Mouse (Mus musculus) heart, postnatal 0 days (tissue): ENCODE measurements around the gene Mcoln1. TPM values are rescaled to one million over a fixed set of nuclear protein-coding genes. Genes with fewer than 3 reads are reported as not detected.

Source experiments
- ATAC-seq: fragments of 200-750 bp; cut with Nextera tagmentation; 2 replicates; pipeline ENCODE4 v1.8.0; 2017; ENCODE audit warnings: low read depth, moderate number of reproducible peaks, moderate library complexity; ENCODE audit not compliant: insufficient read depth
- DNase-seq: peaks from one replicate; pipeline ENCODE4 v3.0.0-alpha.2; 2016; ENCODE audit warnings: low spot score
- H3K27ac ChIP-seq: fragments of 300-500 bp; sonication (generic); 2 replicates; pipeline ENCODE4 v1.5.1; 2014; ENCODE audit warnings: low read depth, mild to moderate bottlenecking
- H3K27me3 ChIP-seq: fragments of 300-500 bp; sonication (generic); 2 replicates; pipeline ENCODE4 v1.6.1; 2014; ENCODE audit warnings: low read length, mixed read lengths; ENCODE audit not compliant: control insufficient read depth, insufficient read depth
- H3K36me3 ChIP-seq: fragments of 300-500 bp; sonication (generic); replicated peaks from 2 replicates; pipeline ENCODE4 v1.6.1; 2014; ENCODE audit warnings: low read length, mixed read lengths; ENCODE audit not compliant: control insufficient read depth, insufficient read depth
- H3K4me1 ChIP-seq: fragments of 300-500 bp; sonication (generic); 2 replicates; pipeline ENCODE4 v1.6.1; 2014; ENCODE audit warnings: antibody characterized with exemption; ENCODE audit not compliant: control insufficient read depth, insufficient read depth
- H3K4me2 ChIP-seq: fragments of 300-500 bp; sonication (generic); 2 replicates; pipeline ENCODE4 v1.6.1; 2014; ENCODE audit warnings: low read depth, mild to moderate bottlenecking, low read length, moderate library complexity
- H3K4me3 ChIP-seq: fragments of 300-500 bp; sonication (generic); 2 replicates; pipeline ENCODE4 v1.5.1; 2014; ENCODE audit warnings: low read depth, low read length
- H3K9ac ChIP-seq: fragments of 300-500 bp; sonication (generic); replicated peaks from 2 replicates; pipeline ENCODE4 v1.6.1; 2014; ENCODE audit warnings: low read depth, low read length, mixed read lengths
- H3K9me3 ChIP-seq: fragments of 300-500 bp; sonication (generic); replicated peaks from 2 replicates; pipeline ENCODE4 v1.6.1; 2016; ENCODE audit warnings: low read length; ENCODE audit not compliant: control insufficient read depth
- CTCF ChIP-seq: IDR thresholded peaks from 2 replicates; pipeline ENCODE4 v1.5.1; 2016; ENCODE audit warnings: antibody characterized with exemption, control low read depth, low read depth
- EP300 ChIP-seq: IDR thresholded peaks from 2 replicates; pipeline ENCODE4 v1.6.1; 2016; ENCODE audit warnings: antibody characterized with exemption, low read depth
- WGBS: fragments of 180-500 bp; shearing (Covaris S2); extraction: QIAGEN DNeasy Blood & Tissue Kit; methylation state at CpG from one replicate; pipeline ENCODE4 v1.1.7; 2014; 5-methylcytosine and 5-hydroxymethylcytosine counted together
- polyA plus RNA-seq: library from polyadenylated mRNA; unstranded; fragments of >200 nt; fragmentation: Nextera tagmentation; extraction: Ambion mirVana; gene quantifications from 2 replicates; pipeline ENCODE4 v1.2.1, GENCODE M21; 2015
- total RNA-seq: library from RNA; depleted of rRNA; stranded (reverse); fragments of >200 nt; gene quantifications from 2 replicates; pipeline ENCODE4 v1.2.3, GENCODE M21; 2014; ENCODE audit warnings: low replicate concordance

The Mcoln1 gene
- total and polyA plus RNA-seq, 2 experiments from 2014 or later: 32.9 to 47.6 TPM

- peak within 1 kb of the TSS; percentile 73 for H3K4me2 ChIP-seq
- ATAC-seq (peak; percentile 98), DNase-seq (peak; percentile 95)
- H3K36me3 ChIP-seq: no peaks in the 10 kb centered on the region
- peak within 1 kb of the TSS; percentile 55 for H3K9ac ChIP-seq
- H3K4me1 ChIP-seq: peaks cover 6% of the 10 kb centered on the region; the same call in 1 of the 2 replicates
- 4% methylated on average over 32 of the region's 32 CpGs for WGBS
- TF ChIP-seq EP300 (no peak), CTCF (no peak)
- peak within 1 kb of the TSS; percentile 55 for H3K4me3 ChIP-seq
- no peaks in the 10 kb centered on the region for H3K9me3 ChIP-seq
- H3K27ac ChIP-seq: peak within 1 kb of the TSS; percentile 80
- H3K27me3 ChIP-seq: no peaks in the 10 kb centered on the region
Observed at GRCm38 (mm10) chr8:3467006-3467885, 33.0 kb upstream of the Mcoln1 start, which contains the start of gene Pex11g. Gene Pex11g, minus strand, starts transcription at chr8:3467680.

DNA sequence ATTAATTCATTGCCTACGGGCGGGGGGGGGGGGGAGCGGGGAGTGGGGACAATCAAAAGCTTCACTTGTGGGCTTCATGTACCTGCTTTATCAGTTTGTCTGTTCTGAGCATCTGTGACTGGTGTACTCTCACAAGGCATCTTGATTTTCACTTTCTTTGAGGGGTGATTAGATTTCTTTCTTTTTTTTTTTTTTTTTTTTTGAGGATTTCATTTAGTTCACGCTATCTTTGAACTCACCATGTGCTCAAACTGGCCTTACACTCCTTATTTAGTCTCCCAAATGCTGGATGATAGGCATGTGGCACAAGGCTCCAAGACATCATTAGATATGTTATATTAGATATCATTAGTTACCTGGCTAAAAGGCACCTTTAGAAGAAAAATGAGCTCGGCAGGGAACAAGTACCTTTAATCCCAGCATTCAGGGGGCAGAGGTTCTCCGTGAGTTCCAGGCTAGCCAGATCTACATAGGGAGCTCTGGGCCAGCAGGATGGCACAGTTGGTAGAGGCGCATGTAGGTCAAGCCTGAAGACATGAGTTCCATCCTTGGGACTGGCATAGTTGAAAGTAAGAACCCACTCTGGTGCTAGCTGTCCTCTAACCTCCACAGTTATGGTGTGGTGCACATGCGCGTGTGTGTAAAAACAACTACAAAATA, 32.2 kb upstream of the Mcoln1 start:
- DNase-seq (no peak), ATAC-seq (0 out of 2 replicates have a peak, but pooled peaks have one; percentile 0)
- Histone ChIP-seq H3K36me3 (no peaks in the 10 kb centered on the region), H3K27me3 (no peaks in the 10 kb centered on the region), H3K4me2 (peak overlapping the region; percentile 73), H3K9me3 (no peaks in the 10 kb centered on the region), H3K4me3 (peak overlapping the region; percentile 55), H3K9ac (peak overlapping the region; percentile 55), H3K27ac (peak overlapping the region; percentile 80), H3K4me1 (peaks cover 6% of the 10 kb centered on the region; the same call in 1 of the 2 replicates)
- 52% methylated on average over 9 of the region's 9 CpGs for WGBS
- no peak for TF ChIP-seq EP300
- no peak for TF ChIP-seq CTCF

DNA sequence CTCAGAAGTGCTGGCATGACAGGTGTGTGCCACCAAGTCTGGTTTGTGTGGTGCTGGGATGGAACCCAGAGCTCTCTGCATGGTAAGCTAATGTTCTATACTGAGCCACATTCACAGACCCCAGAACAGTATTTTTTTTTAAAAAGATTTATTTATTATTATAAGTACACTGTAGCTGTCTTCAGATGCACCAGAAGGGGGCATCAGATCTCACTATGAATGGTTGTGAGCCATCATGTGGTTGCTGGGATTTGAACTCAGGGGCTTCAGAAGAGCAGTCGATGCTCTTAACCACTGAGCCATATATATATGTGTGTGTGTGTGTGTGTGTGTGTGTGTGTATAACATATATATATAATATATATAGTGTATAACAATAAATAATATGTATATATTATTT, 31.4 kb upstream of the Mcoln1 start:
- no peak for TF ChIP-seq EP300
- no peak for TF ChIP-seq CTCF
- ATAC-seq: no peak

DNA sequence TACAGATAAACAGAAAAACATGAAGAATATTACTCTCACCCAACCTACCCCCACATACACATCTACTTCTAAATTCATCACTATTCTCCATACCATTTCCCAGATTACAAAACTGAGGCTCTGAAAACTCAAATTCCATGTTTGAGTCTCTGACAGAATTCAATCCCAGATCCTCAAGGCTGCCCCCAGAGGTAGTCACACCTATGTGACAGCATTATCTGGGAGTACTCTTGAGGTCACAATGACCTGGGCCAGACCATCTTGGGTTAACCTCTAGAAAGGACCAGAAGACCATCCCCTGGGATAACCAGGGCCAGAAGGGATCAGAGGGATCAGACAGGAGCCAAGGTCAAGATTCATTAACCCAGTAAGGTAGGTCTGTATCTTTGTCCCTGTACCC, 29.7 kb upstream of the Mcoln1 start, which contains the start of gene Tex45:
Tex45 (plus strand) TSS at position 301 of the 400 bp plus-strand sequence.
- no peak within 1 kb of the TSS for H3K9ac ChIP-seq
- no peaks in the 10 kb centered on the region for H3K9me3 ChIP-seq
- H3K4me1 ChIP-seq: peaks cover 6% of the 10 kb centered on the region; the same call in 1 of the 2 replicates
- no peak for DNase-seq
- H3K27ac ChIP-seq: no peak within 1 kb of the TSS
- TF ChIP-seq EP300 (no peak), CTCF (no peak)
- no peak for ATAC-seq
- H3K36me3 ChIP-seq: no peaks in the 10 kb centered on the region
- H3K4me2 ChIP-seq: no peak within 1 kb of the TSS
- no peaks in the 10 kb centered on the region for H3K27me3 ChIP-seq
- H3K4me3 ChIP-seq: no peak within 1 kb of the TSS

More for the DNA sequence above, 31.4 kb upstream of the Mcoln1 start:
- WGBS: 100% methylated on average over 1 of the region's 1 CpGs
- no peaks in the 10 kb centered on the region for H3K9me3 ChIP-seq
- H3K36me3 ChIP-seq: no peaks in the 10 kb centered on the region
- no peak overlapping the region for H3K27ac ChIP-seq
- H3K27me3 ChIP-seq: no peaks in the 10 kb centered on the region
- no peak overlapping the region for H3K4me2 ChIP-seq
- no peak for DNase-seq
- no peak overlapping the region for H3K4me3 ChIP-seq
- H3K9ac ChIP-seq: no peak overlapping the region
- H3K4me1 ChIP-seq: peaks cover 6% of the 10 kb centered on the region; the same call in 1 of the 2 replicates

- Histone ChIP-seq H3K27ac (no peak overlapping the region), H3K4me2 (peak overlapping the region; percentile 57), H3K36me3 (no peaks in the 10 kb centered on the region), H3K27me3 (no peaks in the 10 kb centered on the region), H3K4me1 (0 out of 2 replicates have a peak, but pooled peaks cover 3% of the 10 kb centered on the region), H3K4me3 (peak overlapping the region; percentile 32), H3K9me3 (no peaks in the 10 kb centered on the region), H3K9ac (no peak overlapping the region)
- TF ChIP-seq CTCF: no peak
- no peak for TF ChIP-seq EP300
- 19% methylated on average over 37 of the region's 37 CpGs for WGBS
- ATAC-seq (no peak), DNase-seq (no peak)
Observed at GRCm38 (mm10) chr8:3475715-3476429, 24.4 kb upstream of the Mcoln1 start.
